Mouse (Mus musculus): ENCODE data around the gene Phf11c. TPM values are rescaled to one million over a fixed set of nuclear protein-coding genes. Genes with fewer than 3 reads are reported as not detected.
"Not testable (repeated sequence)": the region's sequence is repeated elsewhere in the genome, so short reads cannot be mapped to it uniquely, and the experiment has no call there.

The Phf11c gene
- total RNA-seq, 2 experiments from 2014 or later = 0.36 to 0.37 TPM

DNA sequence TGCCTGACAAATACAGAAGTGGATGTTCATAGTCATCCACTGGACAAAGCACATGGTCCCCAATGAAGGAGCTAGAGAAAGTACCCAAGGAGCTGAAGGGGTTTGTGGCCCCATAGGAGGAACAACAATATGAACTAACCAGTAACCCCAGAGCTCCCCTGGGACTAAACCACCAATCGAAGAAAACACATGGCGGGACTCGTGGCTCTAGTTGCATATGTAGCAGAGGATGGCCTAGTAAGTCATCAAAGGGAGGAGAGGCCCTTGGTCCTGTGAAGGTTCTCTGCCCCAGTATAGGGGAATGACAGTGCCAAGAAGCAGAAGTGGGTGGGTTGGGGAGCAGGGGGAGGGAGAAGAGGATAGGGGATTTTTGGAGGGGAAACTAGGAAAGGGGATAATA, 59.1 kb downstream of the Phf11c start:
- DNase-seq; intact Hi-C loops (cut with DNase I): not testable (repeated sequence)

Other genes starting within 250 kb of the Phf11c start
- not detected for gene Gm5142, start 216.6 kb downstream of the Phf11c start, total RNA-seq (2021)
- gene Rcbtb1, start 194.2 kb downstream of the Phf11c start, total RNA-seq (2021) = 10 to 100 TPM in 1 of 2 experiments, 1 to 10 TPM in 1; 9.1 to 11.4 TPM
- gene Gm6904, start 135.2 kb downstream of the Phf11c start, total RNA-seq (2021) = not detected
- not detected for gene Phf11a, start 97.9 kb downstream of the Phf11c start, total RNA-seq (2021)
- gene Phf11b, start 54.0 kb downstream of the Phf11c start, total RNA-seq (2021) = under 1 TPM in 1 of 2 experiments, not detected in 1; 0.22 TPM
- gene Phf11d, start 29.9 kb downstream of the Phf11c start, total RNA-seq (2021) = 1 to 10 TPM; 1.7 to 1.9 TPM
- 1 to 10 TPM; 3.8 to 3.9 TPM for gene Setdb2, start 45.5 kb upstream of the Phf11c start, total RNA-seq (2021)
- 10 to 100 TPM; 13.6 to 18.5 TPM for gene Cab39l, start 45.6 kb upstream of the Phf11c start, total RNA-seq (2021)
- 10 to 100 TPM; 29.3 to 38.0 TPM for gene Cdadc1, start 202.6 kb upstream of the Phf11c start, total RNA-seq (2021)
- gene Shisa2, start 229.9 kb upstream of the Phf11c start, total RNA-seq (2021) = 10 to 100 TPM; 53.5 to 76.6 TPM

All from gastrocnemius, postnatal 36 days (tissue).